Mouse (Mus musculus): ENCODE measurements at regions not wholly inside any gene's neighbourhood (a gene's known extent, or its start where the extent isn't known, plus 50 kb on each side); places are given as distances from the start of the nearest gene placed in this dataset.

GRCm38 (mm10) chr12:79944090-79944489 lies 168.7 kb downstream of the Zfp36l1 start:
- DNase-seq, result no peak

GRCm38 (mm10) chr12:79942563-79943131 lies 170.2 kb downstream of the Zfp36l1 start:
- DNase-seq, result peak; percentile 78

- DNase-seq, result no peak
These were observed 171.0 kb downstream of the Zfp36l1 start for GRCm38 (mm10) chr12:79941828-79942227.

- no peak for DNase-seq
These were observed 173.4 kb downstream of the Zfp36l1 start for GRCm38 (mm10) chr12:79939436-79939835.

GRCm38 (mm10) chr12:79937876-79938275 lies 174.9 kb downstream of the Zfp36l1 start:
- DNase-seq, result no peak

- DNase-seq, result peak; percentile 67
These were observed 176.1 kb downstream of the Zfp36l1 start for GRCm38 (mm10) chr12:79936698-79937097.

GRCm38 (mm10) chr12:79934091-79934490 lies 178.7 kb downstream of the Zfp36l1 start:
- DNase-seq, result no peak

- DNase-seq, result no peak
These were observed 179.9 kb downstream of the Zfp36l1 start for GRCm38 (mm10) chr12:79932905-79933304.

- no peak for DNase-seq
These were observed 181.4 kb downstream of the Zfp36l1 start for GRCm38 (mm10) chr12:79931455-79931854.

- no peak for DNase-seq
These were observed 183.0 kb downstream of the Zfp36l1 start for GRCm38 (mm10) chr12:79929846-79930245.

- DNase-seq, result peak; percentile 74
These were observed 184.0 kb downstream of the Zfp36l1 start for GRCm38 (mm10) chr12:79928739-79929380.

GRCm38 (mm10) chr12:79928298-79928697 lies 184.5 kb downstream of the Zfp36l1 start:
- DNase-seq, result peak; percentile 57

- no peak for DNase-seq
These were observed 186.9 kb downstream of the Zfp36l1 start for GRCm38 (mm10) chr12:79925704-79926588.

GRCm38 (mm10) chr12:79924921-79925703 lies 187.7 kb downstream of the Zfp36l1 start:
- peak; percentile 57 for DNase-seq

GRCm38 (mm10) chr12:79923811-79924210 lies 189.0 kb downstream of the Zfp36l1 start:
- DNase-seq, result no peak

- no peak for DNase-seq
These were observed 191.0 kb downstream of the Zfp36l1 start for GRCm38 (mm10) chr12:79921786-79922185.

- no peak for DNase-seq
These were observed 193.8 kb downstream of the Zfp36l1 start for GRCm38 (mm10) chr12:79918983-79919382.

GRCm38 (mm10) chr12:79917634-79918289 lies 195.1 kb downstream of the Zfp36l1 start:
- no peak for DNase-seq

GRCm38 (mm10) chr12:79916896-79917633 lies 195.7 kb downstream of the Zfp36l1 start:
- DNase-seq, result no peak

- no peak for DNase-seq
These were observed 198.9 kb downstream of the Zfp36l1 start for GRCm38 (mm10) chr12:79913898-79914297.

Measured in gastrocnemius, postnatal 25 days (tissue).